Mouse (Mus musculus): ENCODE measurements at regions not wholly inside any gene's neighbourhood (a gene's known extent, or its start where the extent isn't known, plus 50 kb on each side); places are given as distances from the start of the nearest gene placed in this dataset.
"Not testable (repeated sequence)": the region's sequence is repeated elsewhere in the genome, so short reads cannot be mapped to it uniquely, and the experiment has no call there.

GRCm38 (mm10) chr14:53255962-53256361 is 760.4 kb upstream of the Olfr1507 start:
- in situ Hi-C loops (cut with MboI; ENCODE audit: low sequenced_read_pairs), result not testable (repeated sequence)

- in situ Hi-C loops (cut with MboI; ENCODE audit: low sequenced_read_pairs), result not testable (repeated sequence)
Observed at GRCm38 (mm10) chr14:53253470-53253869, 757.9 kb upstream of the Olfr1507 start.

GRCm38 (mm10) chr14:53231142-53231541 is 735.6 kb upstream of the Olfr1507 start:
- in situ Hi-C loops (cut with MboI; ENCODE audit: low sequenced_read_pairs), result not testable (repeated sequence)

GRCm38 (mm10) chr14:53224789-53225188 is 729.2 kb upstream of the Olfr1507 start:
- in situ Hi-C loops (cut with MboI; ENCODE audit: low sequenced_read_pairs), result not testable (repeated sequence)

GRCm38 (mm10) chr14:53210554-53210953 is 715.0 kb upstream of the Olfr1507 start:
- in situ Hi-C loops (cut with MboI; ENCODE audit: low sequenced_read_pairs), result not testable (repeated sequence)

GRCm38 (mm10) chr14:53209258-53209657 is 713.7 kb upstream of the Olfr1507 start:
- in situ Hi-C loops (cut with MboI; ENCODE audit: low sequenced_read_pairs), result not testable (repeated sequence)

GRCm38 (mm10) chr14:53190931-53191330 is 695.4 kb upstream of the Olfr1507 start:
- in situ Hi-C loops (cut with MboI; ENCODE audit: low sequenced_read_pairs), result not testable (repeated sequence)

- in situ Hi-C loops (cut with MboI; ENCODE audit: low sequenced_read_pairs), result not testable (repeated sequence)
Observed at GRCm38 (mm10) chr14:53174099-53174498, 678.5 kb upstream of the Olfr1507 start.

- in situ Hi-C loops (cut with MboI; ENCODE audit: low sequenced_read_pairs), result not testable (repeated sequence)
Observed at GRCm38 (mm10) chr14:53166327-53166726, 670.8 kb upstream of the Olfr1507 start.

- in situ Hi-C loops (cut with MboI; ENCODE audit: low sequenced_read_pairs), result not testable (repeated sequence)
Observed at GRCm38 (mm10) chr14:53159012-53159411, 663.5 kb upstream of the Olfr1507 start.

- in situ Hi-C loops (cut with MboI; ENCODE audit: low sequenced_read_pairs), result not testable (repeated sequence)
Observed at GRCm38 (mm10) chr14:53134783-53135182, 639.2 kb upstream of the Olfr1507 start.

- in situ Hi-C loops (cut with MboI; ENCODE audit: low sequenced_read_pairs), result not testable (repeated sequence)
Observed at GRCm38 (mm10) chr14:53132390-53132789, 636.8 kb upstream of the Olfr1507 start.

GRCm38 (mm10) chr14:53121704-53122103 is 626.2 kb upstream of the Olfr1507 start:
- in situ Hi-C loops (cut with MboI; ENCODE audit: low sequenced_read_pairs), result not testable (repeated sequence)

- in situ Hi-C loops (cut with MboI; ENCODE audit: low sequenced_read_pairs), result not testable (repeated sequence)
Observed at GRCm38 (mm10) chr14:53109732-53110131, 614.2 kb upstream of the Olfr1507 start.

- in situ Hi-C loops (cut with MboI; ENCODE audit: low sequenced_read_pairs), result not testable (repeated sequence)
Observed at GRCm38 (mm10) chr14:53101362-53101761, 605.8 kb upstream of the Olfr1507 start.

- in situ Hi-C loops (cut with MboI; ENCODE audit: low sequenced_read_pairs), result not testable (repeated sequence)
Observed at GRCm38 (mm10) chr14:53090921-53091320, 595.4 kb upstream of the Olfr1507 start.

GRCm38 (mm10) chr14:53081853-53082252 is 586.3 kb upstream of the Olfr1507 start:
- in situ Hi-C loops (cut with MboI; ENCODE audit: low sequenced_read_pairs), result not testable (repeated sequence)

GRCm38 (mm10) chr14:53081024-53081711 is 585.6 kb upstream of the Olfr1507 start:
- in situ Hi-C loops (cut with MboI; ENCODE audit: low sequenced_read_pairs), result not testable (repeated sequence)

GRCm38 (mm10) chr14:53080556-53080955 is 585.0 kb upstream of the Olfr1507 start:
- in situ Hi-C loops (cut with MboI; ENCODE audit: low sequenced_read_pairs), result not testable (repeated sequence)

- in situ Hi-C loops (cut with MboI; ENCODE audit: low sequenced_read_pairs), result not testable (repeated sequence)
Observed at GRCm38 (mm10) chr14:53075937-53076336, 580.4 kb upstream of the Olfr1507 start.

GRCm38 (mm10) chr14:53073126-53073525 is 577.6 kb upstream of the Olfr1507 start:
- in situ Hi-C loops (cut with MboI; ENCODE audit: low sequenced_read_pairs), result not testable (repeated sequence)

GRCm38 (mm10) chr14:53072502-53072901 is 577.0 kb upstream of the Olfr1507 start:
- in situ Hi-C loops (cut with MboI; ENCODE audit: low sequenced_read_pairs), result not testable (repeated sequence)

- in situ Hi-C loops (cut with MboI; ENCODE audit: low sequenced_read_pairs), result not testable (repeated sequence)
Observed at GRCm38 (mm10) chr14:53054439-53054838, 558.9 kb upstream of the Olfr1507 start.

All from CH12F3 (cell line).